Mouse (Mus musculus): ENCODE results near the gene Wdr34.

Wdr34 gene

DNA sequence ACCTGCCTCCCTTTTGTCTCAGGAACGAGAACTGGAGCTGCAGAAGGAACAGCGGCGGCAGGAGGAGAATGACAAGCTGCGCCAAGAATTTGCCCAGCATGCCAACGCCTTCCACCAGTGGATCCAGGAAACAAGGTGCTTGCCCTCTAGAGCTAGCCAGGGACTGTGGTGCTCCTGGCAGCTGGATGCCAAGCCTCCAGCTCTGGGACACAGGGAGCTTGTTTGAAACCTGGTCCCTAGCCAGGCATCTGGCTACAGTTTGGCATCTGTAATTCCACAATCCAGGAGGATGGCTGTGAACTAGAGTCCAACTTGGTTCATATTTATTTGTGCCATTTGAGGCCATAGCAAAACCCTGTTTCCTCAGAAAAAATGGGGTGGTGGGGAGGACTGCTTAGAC, 21.7 kb downstream of the Wdr34 start:
- DNase-seq, result no peak

DNA sequence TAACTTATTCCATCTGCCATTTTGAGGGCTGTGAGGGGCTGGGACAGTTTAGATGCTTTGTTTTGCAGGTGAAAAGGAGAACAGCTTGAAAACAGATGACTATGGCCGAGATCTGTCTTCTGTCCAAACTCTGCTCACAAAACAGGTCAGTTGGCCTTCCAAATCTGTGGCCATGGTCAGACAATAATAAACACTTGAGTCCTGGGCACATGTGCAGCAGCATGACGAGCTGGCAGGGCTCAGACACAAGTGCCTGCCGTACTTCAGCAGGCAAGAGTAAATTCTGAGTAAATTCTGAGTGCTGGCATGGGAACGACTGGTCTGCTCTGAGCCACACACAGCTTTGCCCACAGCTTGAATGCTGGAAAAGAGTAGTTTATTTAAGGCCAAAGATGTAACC, 23.2 kb downstream of the Wdr34 start:
- DNase-seq, result no peak

DNA sequence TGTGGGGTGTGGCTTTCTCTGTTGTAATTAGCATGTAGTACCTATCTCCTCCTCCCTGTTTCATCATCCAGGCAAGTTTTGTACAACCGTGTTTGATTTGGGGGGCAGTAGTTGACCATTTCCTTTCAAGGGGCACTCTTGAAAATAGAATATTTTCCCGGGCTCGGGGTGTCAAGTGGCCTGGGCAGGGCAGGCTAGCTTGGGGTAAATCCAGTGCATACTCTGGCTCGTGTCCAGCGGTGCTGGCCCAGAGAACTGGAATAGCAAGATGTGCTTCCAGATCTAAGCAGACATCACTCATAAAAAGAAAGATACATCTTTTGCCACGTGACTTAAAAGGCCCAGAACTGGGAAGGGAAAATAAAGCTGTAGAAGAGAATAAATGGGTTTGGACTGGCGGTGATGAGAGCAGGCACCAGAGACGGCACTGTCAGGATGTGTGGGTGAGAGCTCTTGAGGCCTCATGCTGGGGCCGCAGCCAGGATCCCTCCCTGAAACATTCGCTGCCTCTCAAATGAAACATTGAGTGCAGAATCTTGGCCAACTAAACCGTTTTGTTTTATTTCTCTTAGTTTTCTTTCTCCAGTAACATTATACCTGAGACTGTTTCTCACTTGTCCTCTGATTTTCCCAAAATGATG, 34.2 kb downstream of the Wdr34 start:
- DNase-seq, result peak; percentile 34 to 51

DNA sequence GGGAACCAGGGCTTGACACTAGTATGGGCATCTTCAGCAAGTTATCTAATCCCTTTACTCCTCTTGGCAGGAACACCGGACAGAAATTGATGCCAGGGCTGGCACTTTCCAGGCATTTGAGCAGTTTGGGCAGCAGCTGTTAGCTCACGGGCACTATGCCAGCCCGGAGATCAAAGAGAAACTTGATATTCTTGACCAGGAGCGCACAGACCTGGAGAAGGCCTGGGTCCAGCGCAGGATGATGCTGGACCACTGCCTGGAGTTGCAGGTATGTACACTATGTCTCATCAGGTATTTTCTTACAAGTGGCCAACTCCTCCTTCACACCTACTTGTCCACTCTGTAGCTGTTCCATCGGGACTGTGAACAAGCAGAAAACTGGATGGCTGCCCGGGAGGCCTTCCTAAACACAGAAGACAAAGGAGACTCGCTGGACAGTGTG, 37.8 kb downstream of the Wdr34 start:
- DNase-seq, result peak; percentile 82 to 84

DNA sequence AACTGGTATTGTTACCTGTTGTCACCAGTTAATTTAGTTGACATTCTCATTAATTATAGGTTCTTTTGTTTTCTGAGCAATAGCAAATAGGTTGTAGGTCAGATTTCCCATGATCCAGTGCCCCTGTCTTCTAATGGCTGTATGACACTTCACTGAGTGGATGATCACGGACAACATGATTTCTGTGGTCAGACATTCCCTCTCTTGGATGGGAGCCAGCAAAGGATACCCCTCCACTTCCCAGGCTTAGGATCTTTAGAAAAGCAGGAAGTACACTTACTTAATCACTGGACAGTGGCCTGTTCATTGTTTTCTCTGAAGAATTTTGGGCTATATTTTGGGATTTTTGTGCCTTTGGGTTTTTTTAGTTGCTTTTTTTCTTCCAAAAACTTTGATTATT, 39.6 kb downstream of the Wdr34 start:
- DNase-seq, result no peak

DNA sequence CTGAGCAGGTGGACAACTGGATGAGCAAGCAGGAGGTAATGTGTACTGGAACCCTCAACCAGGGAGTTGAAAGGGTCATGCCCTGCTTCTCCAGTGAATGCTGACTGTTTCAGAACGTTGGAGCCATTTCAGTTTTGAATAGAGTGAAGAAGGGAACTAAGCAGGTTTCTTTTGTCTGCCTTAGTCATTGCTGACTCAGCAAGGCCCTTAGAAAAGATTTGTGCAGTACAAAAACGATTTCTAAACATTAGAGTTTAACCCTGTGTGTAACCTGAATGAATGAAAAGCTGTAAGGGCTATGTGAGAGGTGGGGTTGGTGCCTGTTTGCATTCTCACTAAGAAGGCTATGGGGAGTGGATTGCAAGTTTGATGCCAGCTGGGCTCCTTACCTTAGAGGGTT, 56.7 kb downstream of the Wdr34 start:
- DNase-seq, result no peak
